Mouse (Mus musculus): ENCODE measurements at regions not wholly inside any gene's neighbourhood (a gene's known extent, or its start where the extent isn't known, plus 50 kb on each side); places are given as distances from the start of the nearest gene placed in this dataset.

GRCm38 (mm10) chr8:89134581-89135484 is 90.9 kb upstream of the Sall1 start:
- Histone ChIP-seq H3K36me3 (ENCODE audit: control insufficient read depth, insufficient read depth, low read length) (no peaks in the 10 kb centered on the region), H3K9ac (ENCODE audit: low read depth, low read length) (no peak overlapping the region), H3K27ac (no peak overlapping the region), H3K4me1 (ENCODE audit: control insufficient read depth, insufficient read depth, low read length) (no peaks in the 10 kb centered on the region), H3K4me3 (no peak overlapping the region), H3K27me3 (ENCODE audit: control insufficient read depth, insufficient read depth, low read length) (no peaks in the 10 kb centered on the region), H3K79me2 (replicated peaks; ENCODE audit: control insufficient read depth, insufficient read depth, low read length) (no peaks in the 10 kb centered on the region)
- no peak for DNase-seq
- TF ChIP-seq POLR2A (IDR thresholded peaks at IDR 0.05; ENCODE audit: insufficient read depth, low read depth, low read length) (no peak), CTCF (IDR thresholded peaks at IDR 0.05) (no peak), EP300 (IDR thresholded peaks at IDR 0.05; ENCODE audit: insufficient read depth, low read depth, low read length) (no peak)
- WGBS, result 80% methylated on average over 19 of the region's 19 CpGs
- intact Hi-C loops (cut with DNase I), result no loop called here

GRCm38 (mm10) chr8:89134058-89134457 is 90.1 kb upstream of the Sall1 start:
- no peaks in the 10 kb centered on the region for H3K4me1 ChIP-seq (ENCODE audit: control insufficient read depth, insufficient read depth, low read length)
- DNase-seq, result no peak
- intact Hi-C loops (cut with DNase I), result no loop called here
- WGBS, result 57% methylated on average over 5 of the region's 5 CpGs
- H3K36me3 ChIP-seq (ENCODE audit: control insufficient read depth, insufficient read depth, low read length), result no peaks in the 10 kb centered on the region
- H3K79me2 ChIP-seq (replicated peaks; ENCODE audit: control insufficient read depth, insufficient read depth, low read length), result no peaks in the 10 kb centered on the region
- TF ChIP-seq CTCF (IDR thresholded peaks at IDR 0.05) (no peak), POLR2A (IDR thresholded peaks at IDR 0.05; ENCODE audit: insufficient read depth, low read depth, low read length) (no peak), EP300 (IDR thresholded peaks at IDR 0.05; ENCODE audit: insufficient read depth, low read depth, low read length) (no peak)
- H3K9ac ChIP-seq (ENCODE audit: low read depth, low read length), result no peak overlapping the region
- no peak overlapping the region for H3K27ac ChIP-seq
- no peaks in the 10 kb centered on the region for H3K27me3 ChIP-seq (ENCODE audit: control insufficient read depth, insufficient read depth, low read length)
- no peak overlapping the region for H3K4me3 ChIP-seq

DNA sequence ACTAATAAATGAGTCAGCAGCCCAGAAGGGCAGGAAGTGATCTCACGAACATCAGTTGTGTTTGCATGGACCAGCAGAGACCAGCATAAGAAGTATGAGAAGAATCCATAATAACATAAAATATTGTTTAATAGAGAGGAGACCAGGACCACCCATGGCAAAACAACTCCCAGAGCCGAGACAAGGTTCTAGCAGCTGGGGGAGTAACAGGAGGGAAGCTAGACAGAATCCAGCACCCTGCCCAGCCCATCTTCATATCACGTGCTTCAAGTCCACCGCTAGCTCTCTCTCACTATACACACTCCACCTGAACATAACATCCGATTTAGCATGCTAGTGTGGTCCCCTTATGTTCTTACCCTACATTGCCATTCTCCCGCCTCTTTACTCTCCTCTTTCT is 77.1 kb upstream of the Sall1 start:
- TF ChIP-seq EP300 (IDR thresholded peaks at IDR 0.05; ENCODE audit: insufficient read depth, low read depth, low read length) (no peak), POLR2A (IDR thresholded peaks at IDR 0.05; ENCODE audit: insufficient read depth, low read depth, low read length) (no peak), CTCF (IDR thresholded peaks at IDR 0.05) (no peak)
- H3K9ac ChIP-seq (ENCODE audit: low read depth, low read length), result no peak overlapping the region
- H3K36me3 ChIP-seq (ENCODE audit: control insufficient read depth, insufficient read depth, low read length), result no peaks in the 10 kb centered on the region
- H3K79me2 ChIP-seq (replicated peaks; ENCODE audit: control insufficient read depth, insufficient read depth, low read length), result no peaks in the 10 kb centered on the region
- intact Hi-C loops (cut with DNase I), result no loop called here
- H3K27me3 ChIP-seq (ENCODE audit: control insufficient read depth, insufficient read depth, low read length), result no peaks in the 10 kb centered on the region
- H3K4me1 ChIP-seq (ENCODE audit: control insufficient read depth, insufficient read depth, low read length), result no peaks in the 10 kb centered on the region
- no peak for DNase-seq
- no peak overlapping the region for H3K4me3 ChIP-seq
- WGBS, result 74% methylated on average over 6 of the region's 6 CpGs
- no peak overlapping the region for H3K27ac ChIP-seq

- H3K27ac ChIP-seq, result no peak overlapping the region
- no peaks in the 10 kb centered on the region for H3K27me3 ChIP-seq (ENCODE audit: control insufficient read depth, insufficient read depth, low read length)
- TF ChIP-seq EP300 (IDR thresholded peaks at IDR 0.05; ENCODE audit: insufficient read depth, low read depth, low read length) (no peak), POLR2A (IDR thresholded peaks at IDR 0.05; ENCODE audit: insufficient read depth, low read depth, low read length) (no peak), CTCF (IDR thresholded peaks at IDR 0.05) (no peak)
- H3K4me3 ChIP-seq, result no peak overlapping the region
- WGBS, result 69% methylated on average over 15 of the region's 15 CpGs
- no peaks in the 10 kb centered on the region for H3K79me2 ChIP-seq (replicated peaks; ENCODE audit: control insufficient read depth, insufficient read depth, low read length)
- H3K4me1 ChIP-seq (ENCODE audit: control insufficient read depth, insufficient read depth, low read length), result no peaks in the 10 kb centered on the region
- DNase-seq, result no peak
- H3K36me3 ChIP-seq (ENCODE audit: control insufficient read depth, insufficient read depth, low read length), result no peaks in the 10 kb centered on the region
- intact Hi-C loops (cut with DNase I), result no loop called here
- no peak overlapping the region for H3K9ac ChIP-seq (ENCODE audit: low read depth, low read length)
Measured at GRCm38 (mm10) chr8:89107895-89108660, 64.1 kb upstream of the Sall1 start.

GRCm38 (mm10) chr8:89106346-89106745 is 62.4 kb upstream of the Sall1 start:
- no peak for TF ChIP-seq POLR2A (IDR thresholded peaks at IDR 0.05; ENCODE audit: insufficient read depth, low read depth, low read length)
- TF ChIP-seq CTCF (IDR thresholded peaks at IDR 0.05), result no peak
- no peak for TF ChIP-seq EP300 (IDR thresholded peaks at IDR 0.05; ENCODE audit: insufficient read depth, low read depth, low read length)
- 73% methylated on average over 4 of the region's 4 CpGs for WGBS

GRCm38 (mm10) chr8:89097396-89097795 is 53.4 kb upstream of the Sall1 start:
- no peak overlapping the region for H3K27ac ChIP-seq
- H3K9ac ChIP-seq (ENCODE audit: low read depth, low read length), result no peak overlapping the region
- H3K27me3 ChIP-seq (ENCODE audit: control insufficient read depth, insufficient read depth, low read length), result no peaks in the 10 kb centered on the region
- H3K4me1 ChIP-seq (ENCODE audit: control insufficient read depth, insufficient read depth, low read length), result no peaks in the 10 kb centered on the region
- no peak for DNase-seq
- H3K79me2 ChIP-seq (replicated peaks; ENCODE audit: control insufficient read depth, insufficient read depth, low read length), result no peaks in the 10 kb centered on the region
- no peaks in the 10 kb centered on the region for H3K36me3 ChIP-seq (ENCODE audit: control insufficient read depth, insufficient read depth, low read length)
- TF ChIP-seq POLR2A (IDR thresholded peaks at IDR 0.05; ENCODE audit: insufficient read depth, low read depth, low read length), result no peak
- TF ChIP-seq EP300 (IDR thresholded peaks at IDR 0.05; ENCODE audit: insufficient read depth, low read depth, low read length), result no peak
- no peak for TF ChIP-seq CTCF (IDR thresholded peaks at IDR 0.05)
- intact Hi-C loops (cut with DNase I), result no loop called here
- no peak overlapping the region for H3K4me3 ChIP-seq
- 52% methylated on average over 4 of the region's 4 CpGs for WGBS

More at GRCm38 (mm10) chr8:89106346-89106745, 62.4 kb upstream of the Sall1 start:
- Histone ChIP-seq H3K27ac (no peak overlapping the region), H3K27me3 (ENCODE audit: control insufficient read depth, insufficient read depth, low read length) (no peaks in the 10 kb centered on the region), H3K4me3 (no peak overlapping the region), H3K4me1 (ENCODE audit: control insufficient read depth, insufficient read depth, low read length) (no peaks in the 10 kb centered on the region), H3K36me3 (ENCODE audit: control insufficient read depth, insufficient read depth, low read length) (no peaks in the 10 kb centered on the region), H3K79me2 (replicated peaks; ENCODE audit: control insufficient read depth, insufficient read depth, low read length) (no peaks in the 10 kb centered on the region), H3K9ac (ENCODE audit: low read depth, low read length) (no peak overlapping the region)
- DNase-seq, result no peak
- intact Hi-C loops (cut with DNase I), result no loop called here
